Mouse (Mus musculus) lung, postnatal 0 days (tissue): Measurements from ENCODE around the gene Ubiad1.

Source experiments
- CTCF ChIP-seq: IDR thresholded peaks from 2 replicates; pipeline ENCODE4 v1.5.1; 2016; ENCODE audit warnings: antibody characterized with exemption, mild to moderate bottlenecking
- EP300 ChIP-seq: IDR thresholded peaks from 2 replicates; pipeline ENCODE4 v1.6.1; 2016; ENCODE audit warnings: antibody characterized with exemption, mild to moderate bottlenecking, control low read depth

- TF ChIP-seq CTCF (no peak), EP300 (no peak)
Observed at GRCm38 (mm10) chr4:148480245-148480644, 35.7 kb upstream of the Ubiad1 start.
